In genomic region chr14:75279716-75280115, GRCm38 (mm10) we compare ENCODE assay signal across 17 mouse cellular contexts. TPM values are rescaled to one million over a fixed set of nuclear protein-coding genes. Genes with fewer than 3 reads are reported as not detected.
"Had no signal": no experiment of that assay in that cellular context is flagged by ENCODE, and none has a peak within 500 bp of the region (broad histone marks: within the 10 kb centered on the region; RNA-seq: fewer than 3 reads in every experiment).

No protein-coding gene starts in this region.

- H3K27me3 ChIP-seq: liver, embryonic 12.5 days; neural tube, embryonic 15.5 days had no signal

- H3K36me3 ChIP-seq: limb, embryonic 15.5 days; liver, embryonic 12.5 days; midbrain, embryonic 10.5 days; neural tube, embryonic 15.5 days had no signal

- H3K27ac ChIP-seq: limb, embryonic 15.5 days; liver, embryonic 12.5 days; midbrain, embryonic 10.5 days; neural tube, embryonic 15.5 days had no signal

- H3K4me2 ChIP-seq: limb, embryonic 15.5 days; liver, embryonic 12.5 days; lung, embryonic 14.5 days; neural tube, embryonic 15.5 days had no signal

- H3K4me3 ChIP-seq: limb, embryonic 15.5 days; liver, embryonic 12.5 days; midbrain, embryonic 10.5 days; myocyte; neural tube, embryonic 15.5 days had no signal

- H3K9ac ChIP-seq: limb, embryonic 15.5 days; liver, embryonic 12.5 days; lung, embryonic 14.5 days; neural tube, embryonic 15.5 days had no signal

- H3K9me3 ChIP-seq: limb, embryonic 15.5 days; liver, embryonic 12.5 days; midbrain, embryonic 10.5 days; neural tube, embryonic 15.5 days had no signal

- DNase-seq: kidney, adult 8-10 months; kidney, postnatal 36 days; layer of hippocampus, adult 9-11 months; layer of hippocampus, postnatal 36 days; lung, postnatal 10 days; lung, postnatal 4 days; midbrain, embryonic 14.5 days; spleen, adult 18-20 months; thymus, adult 18-20 months; thymus, postnatal 14 days had no signal

- ATAC-seq: liver, embryonic 12.5 days had no signal

RNA-seq across cellular contexts. Expression of gene Cpb2, which starts 37.6 kb away (rescaled TPM):
- polyA plus RNA-seq: limb, embryonic 11.5 days; lung, embryonic 14.5 days; midbrain, embryonic 10.5 days; midbrain, embryonic 14.5 days; myocyte; neural tube, embryonic 15.5 days had no signal
